Mouse (Mus musculus) gastrocnemius, postnatal 25 days (tissue): ENCODE data around the gene Olfr1254. TPM values are rescaled to one million over a fixed set of nuclear protein-coding genes. Genes with fewer than 3 reads are reported as not detected.

Experiments used
- DNase-seq: peaks from one replicate; pipeline ENCODE4 v3.0.0; 2022
- long read RNA-seq, 2 experiments: library from polyadenylated mRNA; stranded (forward); transcript quantifications; one replicate each; pipeline ENCODE4 v2.0.0; 2021
- total RNA-seq, 2 experiments: library from RNA; stranded (reverse); gene quantifications; 1 replicate in 1 of 2; 2 replicates in 1 of 2; pipeline ENCODE4 v1.2.3; 2021

The Olfr1254 gene
- not detected for total RNA-seq
- long read RNA-seq, experiment 1: 0 reads
- long read RNA-seq, experiment 2: 0 reads

DNA sequence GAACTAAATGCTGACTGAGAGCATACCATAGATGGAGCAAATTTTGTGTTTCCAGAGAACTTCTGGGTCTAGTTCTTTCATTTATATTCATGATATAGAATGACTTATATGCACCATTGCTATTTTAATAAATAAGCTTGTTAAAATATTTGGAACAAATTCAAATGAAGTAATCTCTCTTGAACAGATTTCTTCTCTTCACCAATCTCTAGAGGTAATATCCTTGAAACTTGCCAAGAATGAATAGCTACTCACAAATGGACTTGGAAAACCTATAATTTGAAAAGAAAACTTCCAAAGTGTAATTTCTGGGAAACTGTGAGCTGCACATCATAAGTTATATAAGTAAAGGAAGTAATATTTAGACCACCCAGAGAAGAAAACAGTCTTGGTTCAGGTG, at the start of gene Olfr1254:
Olfr1254 (minus strand) TSS at position 101 of the 400 bp plus-strand sequence.
- DNase-seq: no peak

DNA sequence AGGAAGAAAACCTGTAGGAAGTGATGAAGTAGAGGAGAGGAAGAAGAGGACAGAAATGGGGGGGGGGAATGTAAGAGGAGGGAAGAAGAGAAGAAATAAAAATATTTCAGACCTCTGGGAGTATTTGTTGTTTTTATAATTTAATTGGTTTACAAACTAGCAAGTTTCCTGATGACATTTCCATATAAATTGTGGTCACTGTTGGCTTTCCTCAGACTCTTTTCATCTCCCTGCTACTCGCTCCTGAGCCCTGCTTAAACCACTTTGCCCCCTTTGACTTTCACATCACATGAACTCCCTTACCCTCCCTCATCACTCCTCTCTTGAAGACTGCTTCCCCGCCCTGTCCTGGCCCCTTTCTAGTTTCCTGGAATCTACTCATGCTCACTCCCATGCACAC, 48.0 kb upstream of the Olfr1254 start, which contains the start of gene Olfr1256:
Olfr1256 (minus strand) TSS at position 101 of the 400 bp plus-strand sequence.
- no peak for DNase-seq

- no peak for DNase-seq
Observed at GRCm38 (mm10) chr2:89820216-89820615, 26.8 kb upstream of the Olfr1254 start.

- DNase-seq: no peak
Observed at GRCm38 (mm10) chr2:89811751-89812150, 18.3 kb upstream of the Olfr1254 start, which contains the start of gene Olfr1255. TSS of gene Olfr1255 (plus strand) at chr2:89812051.

DNA sequence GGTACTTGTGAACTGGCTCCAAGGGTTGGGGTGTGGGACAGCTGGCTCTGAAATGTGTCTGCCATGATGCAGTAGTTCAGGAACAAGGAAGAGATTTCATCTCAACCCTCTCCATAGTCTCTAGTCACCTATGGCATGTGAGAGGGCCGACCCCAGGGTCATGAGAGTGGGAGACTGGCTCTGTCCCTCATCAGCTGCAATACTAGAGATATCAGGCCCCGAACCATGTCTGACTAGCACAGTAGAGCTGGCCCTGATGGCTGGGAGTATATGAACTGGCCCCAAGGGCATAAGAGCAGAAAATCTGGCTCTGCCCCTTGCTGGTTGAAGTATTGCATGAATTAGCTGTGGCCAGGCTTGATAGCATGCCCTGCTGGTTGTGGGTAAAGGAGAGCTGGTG, 17.3 kb upstream of the Olfr1254 start:
- DNase-seq: no peak

- DNase-seq: no peak
Observed at GRCm38 (mm10) chr2:89799583-89799982, 6.2 kb upstream of the Olfr1254 start.

GRCm38 (mm10) chr2:89756990-89757389, 36.4 kb downstream of the Olfr1254 start, which contains the start of gene Olfr1253:
TSS of gene Olfr1253 (minus strand) at chr2:89757090.
- DNase-seq: no peak

Other genes starting within 250 kb of the Olfr1254 start
- not detected for gene Olfr1245, start 215.2 kb downstream of the Olfr1254 start, total RNA-seq
- gene Olfr1246, start 200.5 kb downstream of the Olfr1254 start, total RNA-seq: not detected
- under 1 TPM; 0.05 TPM for gene Olfr1247, start 179.5 kb downstream of the Olfr1254 start, total RNA-seq
- gene Olfr1248, start 175.4 kb downstream of the Olfr1254 start, total RNA-seq: not detected
- gene Olfr1249, start 158.6 kb downstream of the Olfr1254 start, total RNA-seq: not detected
- not detected for gene Olfr1250, start 132.2 kb downstream of the Olfr1254 start, total RNA-seq
- not detected for gene Olfr1251, start 121.7 kb downstream of the Olfr1254 start, total RNA-seq
- not detected for gene Olfr1252, start 68.6 kb downstream of the Olfr1254 start, total RNA-seq
- not detected for gene Olfr1253, start 36.5 kb downstream of the Olfr1254 start, total RNA-seq
- not detected for gene Olfr1255, start 18.4 kb upstream of the Olfr1254 start, total RNA-seq
- gene Olfr1256, start 47.9 kb upstream of the Olfr1254 start, total RNA-seq: not detected
- gene Olfr48, start 54.6 kb upstream of the Olfr1254 start, total RNA-seq: not detected
- not detected for gene Olfr1257, start 84.8 kb upstream of the Olfr1254 start, total RNA-seq
- not detected for gene Olfr1258, start 133.7 kb upstream of the Olfr1254 start, total RNA-seq
- gene Olfr1259, start 155.0 kb upstream of the Olfr1254 start, total RNA-seq: not detected
- not detected for gene Olfr1260, start 180.7 kb upstream of the Olfr1254 start, total RNA-seq
- gene Olfr1261, start 197.6 kb upstream of the Olfr1254 start, total RNA-seq: not detected
- gene Olfr1262, start 206.5 kb upstream of the Olfr1254 start, total RNA-seq: not detected
- gene Olfr1263, start 218.5 kb upstream of the Olfr1254 start, total RNA-seq: not detected
- gene Olfr1264, start 232.0 kb upstream of the Olfr1254 start, total RNA-seq: not detected
- not detected for gene Olfr1265, start 241.7 kb upstream of the Olfr1254 start, total RNA-seq